Mouse (Mus musculus) embryonic facial prominence, embryonic 15.5 days (tissue): ENCODE measurements around the gene Dock4. TPM values are rescaled to one million over a fixed set of nuclear protein-coding genes. Genes with fewer than 3 reads are reported as not detected.

Experiments used
- ATAC-seq: fragments of 200-750 bp; cut with Nextera tagmentation; 2 replicates; pipeline ENCODE4 v1.8.0; 2017; ENCODE audit warnings: low read depth, moderate TSS enrichment; ENCODE audit not compliant: insufficient number of reproducible peaks, low FRiP score, low TSS enrichment
- H3K27ac ChIP-seq: fragments of 300-500 bp; sonication (generic); replicated peaks from 2 replicates; pipeline ENCODE4 v1.5.1; 2015; ENCODE audit warnings: mild to moderate bottlenecking, inconsistent platforms
- H3K27me3 ChIP-seq: fragments of 300-500 bp; sonication (generic); 2 replicates; pipeline ENCODE4 v1.6.1; 2015; ENCODE audit warnings: inconsistent platforms
- H3K36me3 ChIP-seq: fragments of 300-500 bp; sonication (generic); 2 replicates; pipeline ENCODE4 v1.6.1; 2015; ENCODE audit warnings: mild to moderate bottlenecking, inconsistent platforms
- H3K4me1 ChIP-seq: fragments of 300-500 bp; sonication (generic); 2 replicates; pipeline ENCODE4 v1.6.1; 2015; ENCODE audit warnings: inconsistent platforms
- H3K4me2 ChIP-seq: fragments of 300-500 bp; sonication (generic); replicated peaks from 2 replicates; pipeline ENCODE4 v1.6.1; 2015; ENCODE audit warnings: mild to moderate bottlenecking, inconsistent platforms
- H3K4me3 ChIP-seq: fragments of 300-500 bp; sonication (generic); replicated peaks from 2 replicates; pipeline ENCODE4 v1.5.1; 2015; ENCODE audit warnings: mild to moderate bottlenecking, inconsistent platforms
- H3K9ac ChIP-seq: fragments of 300-500 bp; sonication (generic); 2 replicates; pipeline ENCODE4 v1.6.1; 2015; ENCODE audit warnings: inconsistent platforms
- H3K9me3 ChIP-seq: fragments of 300-500 bp; sonication (generic); replicated peaks from 2 replicates; pipeline ENCODE4 v1.6.1; 2016; ENCODE audit warnings: inconsistent platforms
- WGBS: fragments of 180-500 bp; shearing (Covaris S2); methylation state at CpG from one replicate; pipeline ENCODE4 v1.1.7; 2015; 5-methylcytosine and 5-hydroxymethylcytosine counted together
- polyA plus RNA-seq: library from polyadenylated mRNA; unstranded; fragments of >200 nt; fragmentation: Nextera tagmentation; extraction: Ambion mirVana; gene quantifications from 2 replicates; pipeline ENCODE4 v1.2.1, GENCODE M21; 2015

The Dock4 gene
- polyA plus RNA-seq, 1 experiment from 2014 or later, result 12.9 TPM

DNA sequence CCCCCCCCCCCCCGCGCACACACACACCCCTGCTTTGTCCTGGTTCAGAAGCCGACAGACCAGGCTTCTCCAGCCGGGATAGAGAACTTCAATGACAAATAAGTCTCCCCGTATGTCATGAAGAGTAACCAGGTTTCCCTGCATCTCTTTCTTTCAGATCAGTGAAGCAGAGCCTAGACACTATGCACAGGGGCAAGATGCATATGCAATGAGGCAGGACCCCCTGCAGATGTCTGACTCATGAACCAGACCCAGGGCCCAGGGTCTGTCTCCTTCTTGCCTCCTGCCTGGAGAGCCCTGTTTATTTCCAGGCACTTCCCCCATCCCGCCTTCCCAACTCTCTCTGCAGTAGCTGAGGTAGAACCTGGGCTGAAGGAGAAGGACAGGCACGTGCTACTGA is 448.0 kb downstream of the Dock4 start:
- no peak overlapping the region for H3K4me2 ChIP-seq
- no peaks in the 10 kb centered on the region for H3K4me1 ChIP-seq
- H3K27ac ChIP-seq, result no peak overlapping the region
- H3K9ac ChIP-seq, result no peak overlapping the region
- H3K27me3 ChIP-seq, result no peaks in the 10 kb centered on the region
- no peak overlapping the region for H3K4me3 ChIP-seq
- H3K36me3 ChIP-seq, result no peaks in the 10 kb centered on the region
- no peaks in the 10 kb centered on the region for H3K9me3 ChIP-seq
- 76% methylated on average over 3 of the region's 7 CpGs for WGBS
- ATAC-seq, result no peak

DNA sequence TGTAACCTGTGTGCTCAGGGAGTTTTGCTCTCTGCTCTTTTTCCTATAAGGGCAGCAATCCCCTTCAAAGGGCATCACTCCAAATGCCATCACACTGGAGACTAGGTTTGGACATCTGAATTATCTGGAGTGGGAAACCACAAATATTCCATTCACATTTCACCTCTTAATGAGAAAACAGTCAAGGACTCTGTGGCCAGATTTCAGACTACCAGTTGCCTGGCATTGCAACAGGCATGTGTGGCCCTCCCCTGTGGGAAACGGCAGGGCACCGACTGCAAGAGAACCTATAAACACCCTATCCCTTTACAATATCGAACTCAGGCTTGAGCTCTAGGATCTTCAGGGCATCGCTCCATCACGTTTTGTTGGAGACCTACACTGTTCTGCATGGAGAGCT is 448.9 kb downstream of the Dock4 start:
- no peak overlapping the region for H3K4me2 ChIP-seq
- H3K4me1 ChIP-seq, result no peaks in the 10 kb centered on the region
- no peak overlapping the region for H3K27ac ChIP-seq
- no peaks in the 10 kb centered on the region for H3K9me3 ChIP-seq
- H3K4me3 ChIP-seq, result no peak overlapping the region
- H3K27me3 ChIP-seq, result no peaks in the 10 kb centered on the region
- no peak overlapping the region for H3K9ac ChIP-seq
- 89% methylated on average over 5 of the region's 5 CpGs for WGBS
- H3K36me3 ChIP-seq, result no peaks in the 10 kb centered on the region
- no peak for ATAC-seq

Other genes with a start within 250 kb of the Dock4 start
- 1.4 and 1.9 TPM in 2 replicates for gene Lsmem1, start 246.5 kb upstream of the Dock4 start, polyA plus RNA-seq
- 104 and 108 TPM in 2 replicates for gene Ifrd1, start 197.4 kb upstream of the Dock4 start, polyA plus RNA-seq
- 31.4 and 33.7 TPM in 2 replicates for gene Zfp277, start 50 bp upstream of the Dock4 start, polyA plus RNA-seq